Mouse (Mus musculus): Measurements from ENCODE around the gene Gm49378. TPM values are rescaled to one million over a fixed set of nuclear protein-coding genes. Genes with fewer than 3 reads are reported as not detected.
A peak's percentile ranks its signal among the peaks of the same experiment; 100 is the strongest.

Gm49378 gene
- total RNA-seq, 1 experiment: not detected

- no peaks in the 10 kb centered on the region for H3K9me3 ChIP-seq (ENCODE audit: control insufficient read depth, insufficient read depth, low read depth, low read length)
- peaks cover 3 to 4% of the 10 kb centered on the region in 2 experiments; a peak in 1 of 4 replicates for H3K4me1 ChIP-seq (ENCODE audit: control insufficient read depth in 2 of 2, insufficient read depth in 2 of 2, low read length in 2 of 2, poor library complexity in 1 of 2)
- DNase-seq (ENCODE audit: low read depth, low spot score): no peak
- in situ Hi-C loops (cut with MboI; ENCODE audit: low sequenced_read_pairs in 2 of 2, unreplicated experiment in 2 of 2): no loop called here
- no peak overlapping the region for H3K27ac ChIP-seq (ENCODE audit: insufficient read depth, low read depth, low read length, poor library complexity, severe bottlenecking)
- no peak overlapping the region for H3K4me3 ChIP-seq (ENCODE audit: insufficient read depth in 1 of 2, low read depth in 1 of 2, low read length in 2 of 2, poor library complexity in 1 of 2, severe bottlenecking in 1 of 2)
- peaks cover 19% of the 10 kb centered on the region for H3K36me3 ChIP-seq (ENCODE audit: control insufficient read depth, insufficient read depth, low read length, poor library complexity, severe bottlenecking)
- TF ChIP-seq MAFK (IDR thresholded peaks at IDR 0.05; ENCODE audit: insufficient read depth, low read depth, low read length): no peak
- H3K9ac ChIP-seq (ENCODE audit: insufficient read depth, low read depth, low read length, poor library complexity, severe bottlenecking): no peak overlapping the region
These were observed 3.6 kb upstream of the Gm49378 start for GRCm38 (mm10) chr14:55641291-55641690.

- H3K4me1 ChIP-seq (ENCODE audit: control insufficient read depth in 2 of 2, insufficient read depth in 2 of 2, low read length in 2 of 2, poor library complexity in 1 of 2): peaks cover 3 to 5% of the 10 kb centered on the region in 2 experiments; a peak in 1 of 4 replicates
- no peak for TF ChIP-seq ZNF384 (IDR thresholded peaks at IDR 0.05; ENCODE audit: low read depth, low read length)
- TF ChIP-seq CHD2 (IDR thresholded peaks at IDR 0.05; ENCODE audit: low read depth, low read length): no peak
- no peak for TF ChIP-seq ZC3H11A (IDR thresholded peaks at IDR 0.05; ENCODE audit: borderline replicate concordance, low read depth, low read length)
- no peak for TF ChIP-seq MAFK (IDR thresholded peaks at IDR 0.05; ENCODE audit: insufficient read depth, low read depth, low read length)
- TF ChIP-seq HCFC1 (IDR thresholded peaks at IDR 0.05; ENCODE audit: borderline replicate concordance, insufficient read depth, low read length): no peak
- H3K9ac ChIP-seq (ENCODE audit: insufficient read depth, low read depth, low read length, poor library complexity, severe bottlenecking): no peak overlapping the region
- DNase-seq (ENCODE audit: low read depth, low spot score): no peak
- H3K4me3 ChIP-seq (ENCODE audit: insufficient read depth in 1 of 2, low read depth in 1 of 2, low read length in 2 of 2, poor library complexity in 1 of 2, severe bottlenecking in 1 of 2): no peak overlapping the region
- in situ Hi-C loops (cut with MboI; ENCODE audit: low sequenced_read_pairs in 2 of 2, unreplicated experiment in 2 of 2): no loop called here
- H3K27ac ChIP-seq (ENCODE audit: insufficient read depth, low read depth, low read length, poor library complexity, severe bottlenecking): no peak overlapping the region
- no peaks in the 10 kb centered on the region for H3K9me3 ChIP-seq (ENCODE audit: control insufficient read depth, insufficient read depth, low read depth, low read length)
- H3K36me3 ChIP-seq (ENCODE audit: control insufficient read depth, insufficient read depth, low read length, poor library complexity, severe bottlenecking): peaks cover 19% of the 10 kb centered on the region
These were observed 3.1 kb upstream of the Gm49378 start for GRCm38 (mm10) chr14:55640816-55641215.

GRCm38 (mm10) chr14:55635523-55636007, 2.1 kb downstream of the Gm49378 start, which contains the start of gene Ipo4:
Gene Ipo4 (minus strand): TSS chr14:55635957.
- peak; percentile 81 for DNase-seq (ENCODE audit: low read depth, low spot score)
- no peaks in the 10 kb centered on the region for H3K9me3 ChIP-seq (ENCODE audit: control insufficient read depth, insufficient read depth, low read depth, low read length)
- H3K4me3 ChIP-seq (ENCODE audit: insufficient read depth in 1 of 2, low read depth in 1 of 2, low read length in 2 of 2, poor library complexity in 1 of 2, severe bottlenecking in 1 of 2): peak within 1 kb of the TSS; percentile 77 to 81
- H3K36me3 ChIP-seq (ENCODE audit: control insufficient read depth, insufficient read depth, low read length, poor library complexity, severe bottlenecking): peaks cover 49% of the 10 kb centered on the region
- peaks cover 2 to 6% of the 10 kb centered on the region in 2 experiments; a peak in 1 of 4 replicates for H3K4me1 ChIP-seq (ENCODE audit: control insufficient read depth in 2 of 2, insufficient read depth in 2 of 2, low read length in 2 of 2, poor library complexity in 1 of 2)
- no peak within 1 kb of the TSS for H3K27ac ChIP-seq (ENCODE audit: insufficient read depth, low read depth, low read length, poor library complexity, severe bottlenecking)
- H3K9ac ChIP-seq (ENCODE audit: insufficient read depth, low read depth, low read length, poor library complexity, severe bottlenecking): peak within 1 kb of the TSS; percentile 83
- TF ChIP-seq ZC3H11A (IDR thresholded peaks at IDR 0.05; ENCODE audit: borderline replicate concordance, low read depth, low read length): no peak
- peak; percentile 66; the same call in 1 of the 2 replicates for TF ChIP-seq HCFC1 (IDR thresholded peaks at IDR 0.05; ENCODE audit: borderline replicate concordance, insufficient read depth, low read length)
- in situ Hi-C loops (cut with MboI; ENCODE audit: low sequenced_read_pairs in 2 of 2, unreplicated experiment in 2 of 2): no loop called here

- no peak for TF ChIP-seq CHD2 (IDR thresholded peaks at IDR 0.05; ENCODE audit: low read depth, low read length)
- no peak for TF ChIP-seq HCFC1 (IDR thresholded peaks at IDR 0.05; ENCODE audit: borderline replicate concordance, insufficient read depth, low read length)
- TF ChIP-seq MAFK (IDR thresholded peaks at IDR 0.05; ENCODE audit: insufficient read depth, low read depth, low read length): no peak
- no peak for TF ChIP-seq ZNF384 (IDR thresholded peaks at IDR 0.05; ENCODE audit: low read depth, low read length)
- no peak for TF ChIP-seq ZC3H11A (IDR thresholded peaks at IDR 0.05; ENCODE audit: borderline replicate concordance, low read depth, low read length)
- Histone ChIP-seq H3K9ac (ENCODE audit: insufficient read depth, low read depth, low read length, poor library complexity, severe bottlenecking) (peak overlapping the region; percentile 83), H3K36me3 (ENCODE audit: control insufficient read depth, insufficient read depth, low read length, poor library complexity, severe bottlenecking) (peaks cover 50% of the 10 kb centered on the region), H3K27ac (ENCODE audit: insufficient read depth, low read depth, low read length, poor library complexity, severe bottlenecking) (no peak overlapping the region), H3K4me1 (ENCODE audit: control insufficient read depth in 2 of 2, insufficient read depth in 2 of 2, low read length in 2 of 2, poor library complexity in 1 of 2) (peaks cover 2 to 6% of the 10 kb centered on the region in 2 experiments; a peak in 1 of 4 replicates), H3K9me3 (ENCODE audit: control insufficient read depth, insufficient read depth, low read depth, low read length) (no peaks in the 10 kb centered on the region), H3K4me3 (ENCODE audit: insufficient read depth in 1 of 2, low read depth in 1 of 2, low read length in 2 of 2, poor library complexity in 1 of 2, severe bottlenecking in 1 of 2) (peak overlapping the region; percentile 77 to 81)
- in situ Hi-C loops (cut with MboI; ENCODE audit: low sequenced_read_pairs in 2 of 2, unreplicated experiment in 2 of 2): no loop called here
- DNase-seq (ENCODE audit: low read depth, low spot score): peak; percentile 20
These were observed 2.7 kb downstream of the Gm49378 start for GRCm38 (mm10) chr14:55634874-55635522.
